Mouse (Mus musculus) telencephalon, adult 2 months (tissue): ENCODE data around the gene Olfr32.
"Not testable (repeated sequence)": the region's sequence is repeated elsewhere in the genome, so short reads cannot be mapped to it uniquely, and the experiment has no call there.

Source experiments
- DNase-seq: peaks from one replicate; pipeline ENCODE4 v3.0.0-alpha.2; 2011; ENCODE audit warnings: low read depth, low spot score

Gene Olfr32

DNA sequence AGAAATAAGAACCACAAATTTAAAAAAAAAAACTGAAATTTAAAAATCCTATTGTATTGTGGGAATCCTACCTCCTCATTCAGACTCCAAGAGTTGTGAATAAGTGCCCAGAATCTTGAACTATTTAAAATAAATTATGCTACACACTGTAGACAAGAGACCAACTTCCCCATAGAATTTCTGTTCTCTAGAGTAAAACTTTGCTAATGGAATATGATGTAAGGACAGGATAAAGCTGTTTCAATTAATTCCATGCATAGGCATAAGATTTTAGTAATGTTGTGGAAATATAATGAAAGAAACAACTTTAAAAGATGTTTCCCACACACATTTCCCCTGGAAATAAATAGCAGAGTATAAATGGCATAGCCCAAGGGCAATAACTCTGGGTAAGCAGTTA, at the start of gene Olfr32:
TSS of gene Olfr32 (minus strand) at position 101 of the 400 bp plus-strand sequence.
- no peak for DNase-seq

DNA sequence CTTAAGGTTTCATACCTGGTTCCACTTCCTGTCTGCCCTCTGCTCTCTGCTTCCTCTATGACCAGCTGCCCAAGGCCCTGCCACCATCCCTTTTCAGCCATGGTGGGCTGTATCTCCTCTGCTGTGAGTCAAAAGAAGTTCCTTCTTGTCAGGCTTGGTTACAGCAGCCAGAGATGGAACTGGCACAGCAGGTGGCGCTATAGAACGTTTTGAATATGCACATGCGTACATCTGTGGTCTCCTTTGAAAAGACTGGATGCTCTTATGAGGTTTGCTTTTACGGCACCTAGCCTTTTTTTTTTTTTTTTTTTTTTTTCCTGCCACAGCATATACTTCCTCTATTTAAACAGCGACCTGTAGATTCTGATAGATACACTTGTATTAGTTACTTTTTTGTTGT, 45.0 kb upstream of the Olfr32 start:
- not testable (repeated sequence) for DNase-seq

DNA sequence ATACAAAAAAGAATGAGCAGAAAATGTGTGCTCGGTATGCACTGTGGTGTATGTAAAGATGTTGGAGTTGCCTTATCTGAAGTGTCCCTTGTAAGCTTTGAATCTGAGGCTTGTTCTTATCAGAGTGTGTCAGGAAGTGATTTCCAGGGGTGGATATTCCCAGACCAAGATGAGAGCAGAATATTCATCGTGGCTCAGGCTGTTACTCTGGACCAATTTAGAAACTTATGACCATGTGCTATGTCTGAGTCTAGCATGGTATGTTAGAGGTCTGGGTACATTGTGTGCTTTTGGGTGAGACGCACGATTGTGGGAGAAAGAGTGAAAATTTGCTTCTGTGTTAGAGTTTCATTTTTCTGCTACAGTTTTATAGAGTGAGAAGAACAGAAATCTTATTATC, 44.0 kb upstream of the Olfr32 start:
- DNase-seq, result not testable (repeated sequence)

DNA sequence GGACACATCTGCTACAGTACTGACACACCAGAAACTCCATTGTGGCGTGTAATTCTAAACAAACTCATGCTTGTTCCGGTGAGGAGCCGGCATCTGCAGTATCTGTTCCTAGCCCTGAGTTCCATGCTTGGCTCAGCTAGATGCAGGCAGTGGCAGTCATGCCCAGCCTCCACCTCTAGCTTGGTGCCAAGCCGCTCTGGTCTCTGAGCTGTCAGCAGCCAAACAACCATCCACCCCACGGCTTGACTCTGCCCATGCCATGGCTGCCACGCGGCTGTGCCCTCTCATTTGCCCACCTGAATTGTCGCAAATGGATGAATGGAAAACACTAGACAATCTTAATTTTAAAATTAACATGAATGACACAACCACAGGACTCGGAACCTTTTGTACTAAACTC, 11.8 kb upstream of the Olfr32 start:
- no peak for DNase-seq

DNA sequence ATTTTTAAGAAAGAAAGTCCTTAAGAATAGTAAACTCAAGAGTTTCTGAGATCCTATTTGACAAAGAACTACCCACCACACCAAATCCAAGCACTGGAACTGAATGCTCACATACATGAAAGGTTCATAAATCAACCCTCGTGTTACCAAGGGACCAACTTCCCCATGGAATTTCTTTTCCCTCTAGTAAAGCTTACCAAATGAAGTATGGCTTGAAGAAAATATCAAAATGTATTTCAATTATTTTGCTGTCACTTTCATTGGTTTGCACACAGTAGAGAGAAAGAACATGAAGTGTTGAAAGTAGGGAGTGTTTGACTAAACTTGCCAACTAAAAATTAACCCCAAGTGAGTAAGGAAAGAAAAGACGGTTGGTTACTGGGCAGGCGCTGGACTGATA, 10.9 kb upstream of the Olfr32 start, which contains the start of gene Olfr1270:
TSS of gene Olfr1270 (minus strand) at position 101 of the 400 bp plus-strand sequence.
- no peak for DNase-seq

DNA sequence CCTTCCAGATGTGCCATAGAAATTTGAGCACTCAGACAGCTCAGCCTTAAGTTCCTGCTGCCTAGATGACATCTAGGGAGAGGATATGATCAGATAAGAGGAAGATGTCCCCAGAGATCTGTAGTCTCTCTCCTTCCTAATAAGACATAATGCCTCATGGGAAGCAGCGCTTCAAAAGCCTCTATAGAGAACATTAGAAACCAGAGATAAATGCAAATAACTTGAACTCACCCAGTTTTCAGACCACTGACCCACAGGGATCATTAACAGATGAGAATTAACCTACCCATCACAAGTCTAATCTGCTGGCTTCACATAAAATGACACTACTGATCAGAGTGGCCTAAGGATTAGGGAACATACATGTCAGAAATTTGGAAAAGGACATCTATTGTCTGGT, 20.8 kb downstream of the Olfr32 start, which contains the start of gene Olfr1269:
TSS of gene Olfr1269 (minus strand) at position 101 of the 400 bp plus-strand sequence.
- no peak for DNase-seq
